Mouse (Mus musculus): ENCODE measurements around the gene Sirt2. TPM values are rescaled to one million over a fixed set of nuclear protein-coding genes. Genes with fewer than 3 reads are reported as not detected.
A peak's percentile ranks its signal among the peaks of the same experiment; 100 is the strongest.

Sirt2 gene
- polyA plus RNA-seq (2015; fragmentation: Nextera tagmentation; extraction: Ambion mirVana): 76.8 and 79.2 TPM in 2 replicates

- no peaks in the 10 kb centered on the region for H3K4me1 ChIP-seq (replicated peaks; ENCODE audit: control insufficient read depth, insufficient read depth, low read length)
- H3K27me3 ChIP-seq (replicated peaks; ENCODE audit: control insufficient read depth, insufficient read depth, low read length): no peaks in the 10 kb centered on the region
- H3K9ac ChIP-seq (ENCODE audit: low read depth, low read length): peak within 1 kb of the TSS; percentile 82
- ATAC-seq: peak; percentile 97
- no peaks in the 10 kb centered on the region for H3K9me3 ChIP-seq (ENCODE audit: control insufficient read depth)
- peak within 1 kb of the TSS; percentile 73 for H3K4me3 ChIP-seq (ENCODE audit: low read depth, low read length)
- H3K4me2 ChIP-seq (replicated peaks; ENCODE audit: low read depth): peak within 1 kb of the TSS; percentile 70
- peaks cover 20% of the 10 kb centered on the region for H3K36me3 ChIP-seq (ENCODE audit: control insufficient read depth, insufficient read depth)
- H3K27ac ChIP-seq (ENCODE audit: low read depth, low read length): no peak within 1 kb of the TSS
- WGBS: 0% methylated on average over 45 of the region's 45 CpGs
- peak; percentile 19; the same call in 1 of the 2 replicates for TF ChIP-seq CTCF (IDR thresholded peaks at IDR 0.05; ENCODE audit: low read depth)
Observed at GRCm38 (mm10) chr7:28766173-28766879, at the start of gene Sirt2. Gene Sirt2, plus strand, starts transcription at chr7:28766735.

- H3K4me1 ChIP-seq (replicated peaks; ENCODE audit: control insufficient read depth, insufficient read depth, low read length): no peaks in the 10 kb centered on the region
- ATAC-seq: no peak
- no peak for TF ChIP-seq CTCF (IDR thresholded peaks at IDR 0.05; ENCODE audit: low read depth)
- H3K4me3 ChIP-seq (ENCODE audit: low read depth, low read length): no peak overlapping the region
- no peaks in the 10 kb centered on the region for H3K36me3 ChIP-seq (ENCODE audit: control insufficient read depth, insufficient read depth)
- no peaks in the 10 kb centered on the region for H3K9me3 ChIP-seq (ENCODE audit: control insufficient read depth)
- H3K4me2 ChIP-seq (replicated peaks; ENCODE audit: low read depth): no peak overlapping the region
- no peaks in the 10 kb centered on the region for H3K27me3 ChIP-seq (replicated peaks; ENCODE audit: control insufficient read depth, insufficient read depth, low read length)
- WGBS: 78% methylated on average over 10 of the region's 10 CpGs
- H3K27ac ChIP-seq (ENCODE audit: low read depth, low read length): no peak overlapping the region
- H3K9ac ChIP-seq (ENCODE audit: low read depth, low read length): no peak overlapping the region
Observed at GRCm38 (mm10) chr7:28717726-28718125, 48.8 kb upstream of the Sirt2 start.

DNA sequence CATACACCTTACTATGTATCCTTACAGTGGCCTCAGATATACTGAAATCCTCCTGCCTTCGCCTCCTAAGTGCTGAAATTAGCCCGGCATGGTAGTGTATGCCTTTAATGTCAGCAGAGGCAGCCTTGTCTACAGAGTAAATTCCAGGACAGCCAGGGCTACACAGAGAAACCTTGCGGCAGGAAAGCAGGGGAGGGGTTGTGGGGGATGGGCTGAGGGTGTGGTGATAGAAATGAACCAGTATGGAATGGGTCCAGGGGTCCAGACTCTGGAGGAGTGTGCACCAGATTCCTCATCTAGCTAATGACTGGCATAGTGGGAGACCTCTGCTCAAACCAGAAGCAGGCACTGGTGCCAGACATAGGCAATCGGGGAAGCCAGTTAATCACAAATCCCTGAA is 47.4 kb upstream of the Sirt2 start:
- H3K27me3 ChIP-seq (replicated peaks; ENCODE audit: control insufficient read depth, insufficient read depth, low read length): no peaks in the 10 kb centered on the region
- H3K4me3 ChIP-seq (ENCODE audit: low read depth, low read length): no peak overlapping the region
- H3K9me3 ChIP-seq (ENCODE audit: control insufficient read depth): no peaks in the 10 kb centered on the region
- H3K4me1 ChIP-seq (replicated peaks; ENCODE audit: control insufficient read depth, insufficient read depth, low read length): no peaks in the 10 kb centered on the region
- WGBS: 37% methylated on average over 4 of the region's 4 CpGs
- ATAC-seq: no peak
- H3K36me3 ChIP-seq (ENCODE audit: control insufficient read depth, insufficient read depth): no peaks in the 10 kb centered on the region
- H3K4me2 ChIP-seq (replicated peaks; ENCODE audit: low read depth): no peak overlapping the region
- no peak overlapping the region for H3K27ac ChIP-seq (ENCODE audit: low read depth, low read length)
- TF ChIP-seq CTCF (IDR thresholded peaks at IDR 0.05; ENCODE audit: low read depth): no peak
- H3K9ac ChIP-seq (ENCODE audit: low read depth, low read length): no peak overlapping the region

GRCm38 (mm10) chr7:28719650-28720049 is 46.9 kb upstream of the Sirt2 start:
- Histone ChIP-seq H3K4me3 (ENCODE audit: low read depth, low read length) (no peak overlapping the region), H3K9ac (ENCODE audit: low read depth, low read length) (no peak overlapping the region), H3K27ac (ENCODE audit: low read depth, low read length) (no peak overlapping the region), H3K9me3 (ENCODE audit: control insufficient read depth) (no peaks in the 10 kb centered on the region), H3K27me3 (replicated peaks; ENCODE audit: control insufficient read depth, insufficient read depth, low read length) (no peaks in the 10 kb centered on the region), H3K36me3 (ENCODE audit: control insufficient read depth, insufficient read depth) (no peaks in the 10 kb centered on the region), H3K4me2 (replicated peaks; ENCODE audit: low read depth) (no peak overlapping the region), H3K4me1 (replicated peaks; ENCODE audit: control insufficient read depth, insufficient read depth, low read length) (no peaks in the 10 kb centered on the region)
- no peak for TF ChIP-seq CTCF (IDR thresholded peaks at IDR 0.05; ENCODE audit: low read depth)
- 86% methylated on average over 2 of the region's 2 CpGs for WGBS
- ATAC-seq: no peak

- no peak overlapping the region for H3K27ac ChIP-seq (ENCODE audit: low read depth, low read length)
- H3K27me3 ChIP-seq (replicated peaks; ENCODE audit: control insufficient read depth, insufficient read depth, low read length): no peaks in the 10 kb centered on the region
- no peak overlapping the region for H3K4me2 ChIP-seq (replicated peaks; ENCODE audit: low read depth)
- H3K9ac ChIP-seq (ENCODE audit: low read depth, low read length): no peak overlapping the region
- no peaks in the 10 kb centered on the region for H3K9me3 ChIP-seq (ENCODE audit: control insufficient read depth)
- no peak for ATAC-seq
- no peaks in the 10 kb centered on the region for H3K4me1 ChIP-seq (replicated peaks; ENCODE audit: control insufficient read depth, insufficient read depth, low read length)
- H3K36me3 ChIP-seq (ENCODE audit: control insufficient read depth, insufficient read depth): no peaks in the 10 kb centered on the region
- 84% methylated on average over 3 of the region's 3 CpGs for WGBS
- H3K4me3 ChIP-seq (ENCODE audit: low read depth, low read length): no peak overlapping the region
- no peak for TF ChIP-seq CTCF (IDR thresholded peaks at IDR 0.05; ENCODE audit: low read depth)
Observed at GRCm38 (mm10) chr7:28720753-28721537, 45.6 kb upstream of the Sirt2 start.

GRCm38 (mm10) chr7:28722079-28722478 is 44.5 kb upstream of the Sirt2 start:
- H3K4me1 ChIP-seq (replicated peaks; ENCODE audit: control insufficient read depth, insufficient read depth, low read length): no peaks in the 10 kb centered on the region
- H3K4me3 ChIP-seq (ENCODE audit: low read depth, low read length): no peak overlapping the region
- H3K4me2 ChIP-seq (replicated peaks; ENCODE audit: low read depth): no peak overlapping the region
- no peaks in the 10 kb centered on the region for H3K9me3 ChIP-seq (ENCODE audit: control insufficient read depth)
- no peak overlapping the region for H3K9ac ChIP-seq (ENCODE audit: low read depth, low read length)
- TF ChIP-seq CTCF (IDR thresholded peaks at IDR 0.05; ENCODE audit: low read depth): peak; percentile 39
- H3K27ac ChIP-seq (ENCODE audit: low read depth, low read length): no peak overlapping the region
- no peak for ATAC-seq
- H3K36me3 ChIP-seq (ENCODE audit: control insufficient read depth, insufficient read depth): no peaks in the 10 kb centered on the region
- no peaks in the 10 kb centered on the region for H3K27me3 ChIP-seq (replicated peaks; ENCODE audit: control insufficient read depth, insufficient read depth, low read length)
- 94% methylated on average over 7 of the region's 7 CpGs for WGBS
